In the genomic region with DNA sequence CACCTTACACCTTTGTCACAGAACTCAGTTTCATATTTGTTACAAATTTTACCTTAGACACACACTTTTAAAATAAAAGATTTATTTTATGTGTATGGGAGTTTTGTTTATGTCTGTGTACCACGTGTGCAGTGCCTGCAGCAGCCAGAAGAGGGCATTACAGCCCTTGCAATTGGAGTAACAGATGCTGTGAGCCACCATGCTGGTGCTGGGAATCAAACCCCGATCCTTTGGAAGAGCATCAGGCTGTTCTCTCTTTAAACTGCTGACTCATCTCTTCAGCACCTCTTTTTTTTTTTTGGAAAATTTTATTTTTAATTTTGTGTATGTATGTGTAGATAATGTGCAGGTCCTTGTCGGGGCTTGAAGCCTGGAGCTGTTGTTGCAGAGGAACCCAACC, we compare ENCODE assay signal across 16 mouse cellular contexts. TPM values are rescaled to one million over a fixed set of nuclear protein-coding genes. Genes with fewer than 3 reads are reported as not detected.
DNase-seq lines count a peak whose midpoint lies in the region; ATAC-seq and TF ChIP-seq lines count a peak whose summit lies in the region.
"Had no signal": no experiment of that assay in that cellular context is flagged by ENCODE, and none has a peak within 500 bp of the region (broad histone marks: within the 10 kb centered on the region; RNA-seq: fewer than 3 reads in every experiment).

No protein-coding gene starts in this region.

- ATAC-seq in cerebellum, adult (ENCODE audit: insufficient number of reproducible peaks, low FRiP score, low TSS enrichment), result no peak
- ATAC-seq in liver, embryonic 11.5 days (replicated peaks; ENCODE audit: low FRiP score), result no peak
- ATAC-seq: midbrain, embryonic 15.5 days had no signal

- no peak overlapping the region for H3K27ac ChIP-seq in cerebellum, adult 2 months (ENCODE audit: insufficient read depth, low read length)
- H3K27ac ChIP-seq in liver, adult 2 months (replicated peaks; ENCODE audit: insufficient read depth, low read depth, low read length), result no peak overlapping the region
- no peak overlapping the region for H3K27ac ChIP-seq in liver, embryonic 11.5 days (ENCODE audit: low read depth, low read length)
- H3K27ac ChIP-seq in ES-E14 (ENCODE audit: insufficient read depth, low read depth, low read length, poor library complexity, severe bottlenecking), result no peak overlapping the region
- no peak overlapping the region for H3K27ac ChIP-seq in small intestine, adult 2 months (ENCODE audit: insufficient read depth, low read depth, low read length)
- H3K27ac ChIP-seq: embryonic facial prominence, embryonic 15.5 days; heart, embryonic 15.5 days; kidney, postnatal 0 days; liver, embryonic 15.5 days; midbrain, embryonic 15.5 days; neural tube, embryonic 12.5 days had no signal

- H3K4me3 ChIP-seq in cerebellum, adult 2 months (replicated peaks; ENCODE audit: insufficient read depth, low read depth, low read length), result no peak overlapping the region
- H3K4me3 ChIP-seq in liver, adult 2 months (ENCODE audit: insufficient read depth, low read depth, low read length), result no peak overlapping the region
- no peak overlapping the region for H3K4me3 ChIP-seq in liver, embryonic 11.5 days (ENCODE audit: low read depth, low read length)
- no peak overlapping the region for H3K4me3 ChIP-seq in ES-E14 (ENCODE audit: insufficient read depth in 1 of 2, low read depth in 1 of 2, low read length in 2 of 2, poor library complexity in 1 of 2, severe bottlenecking in 1 of 2)
- no peak overlapping the region for H3K4me3 ChIP-seq in small intestine, adult 2 months (ENCODE audit: low read depth, low read length)
- H3K4me3 ChIP-seq: embryonic facial prominence, embryonic 15.5 days; heart, embryonic 15.5 days; liver, embryonic 15.5 days; midbrain, embryonic 15.5 days; neural tube, embryonic 12.5 days had no signal

- peaks cover 7% of the 10 kb centered on the region; the same call in 1 of the 2 replicates for H3K4me1 ChIP-seq in cerebellum, adult 2 months (ENCODE audit: control insufficient read depth, insufficient read depth, low read length)
- no peaks in the 10 kb centered on the region for H3K4me1 ChIP-seq in liver, adult 2 months (ENCODE audit: control insufficient read depth, insufficient read depth, low read length)
- peaks cover 5% of the 10 kb centered on the region; the same call in 1 of the 2 replicates for H3K4me1 ChIP-seq in liver, embryonic 11.5 days (replicated peaks; ENCODE audit: control insufficient read depth, insufficient read depth, low read length)
- H3K4me1 ChIP-seq in ES-E14 (ENCODE audit: control insufficient read depth in 2 of 2, insufficient read depth in 2 of 2, low read length in 2 of 2, poor library complexity in 1 of 2), result peaks cover 0 to under 1% of the 10 kb centered on the region in 2 experiments; a peak in 1 of 4 replicates
- peaks cover 4% of the 10 kb centered on the region; the same call in 1 of the 2 replicates for H3K4me1 ChIP-seq in small intestine, adult 2 months (ENCODE audit: control insufficient read depth, insufficient read depth, insufficient read length, low read length)

- WGBS in cerebellum, adult 2 months, result 94% methylated on average over 3 of the region's 3 CpGs
- 92% methylated on average over 3 of the region's 3 CpGs for WGBS in liver, adult 2 months
- WGBS in liver, embryonic 11.5 days, result 84% methylated on average over 3 of the region's 3 CpGs
- WGBS in small intestine, adult 2 months, result 97% methylated on average over 3 of the region's 3 CpGs

- TF ChIP-seq POLR2A in cerebellum, adult 2 months (IDR thresholded peaks at IDR 0.05; ENCODE audit: borderline replicate concordance, insufficient read depth, low read length), result no peak
- no peak for TF ChIP-seq POLR2A in liver, adult 2 months (IDR thresholded peaks at IDR 0.05; ENCODE audit: extremely low read depth, insufficient read depth, low read length)
- TF ChIP-seq POLR2A in small intestine, adult 2 months (IDR thresholded peaks at IDR 0.05; ENCODE audit: low read depth, low read length), result no peak

- TF ChIP-seq CTCF in cerebellum, adult 2 months (IDR thresholded peaks at IDR 0.05; ENCODE audit: borderline replicate concordance, insufficient read depth, low read depth, low read length), result 0 out of 2 replicates have a peak, but pooled peaks have one; percentile 4
- TF ChIP-seq CTCF in liver, adult 2 months (IDR thresholded peaks at IDR 0.05; ENCODE audit: low read depth, low read length), result peak; percentile 44
- peak; percentile 26; the same call in 1 of the 2 replicates for TF ChIP-seq CTCF in small intestine, adult 2 months (IDR thresholded peaks at IDR 0.05; ENCODE audit: extremely low read depth, insufficient read length, insufficient replicate concordance, low read depth, low read length)

- peaks cover 20% of the 10 kb centered on the region for H3K36me3 ChIP-seq in liver, adult 2 months (ENCODE audit: control insufficient read depth, insufficient read depth, low read length)
- H3K36me3 ChIP-seq in liver, embryonic 11.5 days (ENCODE audit: control insufficient read depth, insufficient read depth, low read length), result peaks cover 15% of the 10 kb centered on the region; the same call in 1 of the 2 replicates
- H3K36me3 ChIP-seq in ES-E14 (ENCODE audit: control insufficient read depth, insufficient read depth, low read length, poor library complexity, severe bottlenecking), result peaks cover 16% of the 10 kb centered on the region
- peaks cover 48% of the 10 kb centered on the region for H3K36me3 ChIP-seq in small intestine, adult 2 months (ENCODE audit: control insufficient read depth, insufficient read depth, low read length)

- in situ Hi-C loops in ES-E14 (cut with MboI; ENCODE audit: low sequenced_read_pairs in 2 of 2, unreplicated experiment in 2 of 2), result no loop called here

- no peak for DNase-seq in cerebellum, adult 2 months
- DNase-seq in liver, adult 2 months (ENCODE audit: extremely low read depth, low read depth, low spot score), result no peak
- no peak for DNase-seq in liver, embryonic 11.5 days (ENCODE audit: low spot score)
- DNase-seq in ES-E14 (ENCODE audit: low read depth, low spot score) (no peak), adipocyte (ENCODE audit: low spot score) (no peak)
- no peak for DNase-seq in Muller cell, postnatal 12 days (ENCODE audit: inconsistent ontology term)
- DNase-seq: cerebellum, adult 11-12 months; layer of hippocampus, adult 9-11 months had no signal

- no peak overlapping the region for H3K4me2 ChIP-seq in liver, embryonic 11.5 days
- H3K4me2 ChIP-seq: embryonic facial prominence, embryonic 15.5 days; heart, embryonic 15.5 days; liver, embryonic 15.5 days; midbrain, embryonic 15.5 days; neural tube, embryonic 12.5 days had no signal

- H3K9me3 ChIP-seq in liver, embryonic 11.5 days (ENCODE audit: control insufficient read depth, low read length), result no peaks in the 10 kb centered on the region
- no peaks in the 10 kb centered on the region for H3K9me3 ChIP-seq in ES-E14 (ENCODE audit: control insufficient read depth, insufficient read depth, low read depth, low read length)
- H3K9me3 ChIP-seq: embryonic facial prominence, embryonic 15.5 days; heart, embryonic 15.5 days; liver, embryonic 15.5 days; midbrain, embryonic 15.5 days had no signal

- H3K9ac ChIP-seq in liver, adult 2 months (ENCODE audit: low read depth, low read length), result no peak overlapping the region
- no peak overlapping the region for H3K9ac ChIP-seq in liver, embryonic 11.5 days (ENCODE audit: low read depth, low read length)
- no peak overlapping the region for H3K9ac ChIP-seq in ES-E14 (ENCODE audit: insufficient read depth, low read depth, low read length, poor library complexity, severe bottlenecking)
- H3K9ac ChIP-seq: embryonic facial prominence, embryonic 15.5 days; heart, embryonic 15.5 days; liver, embryonic 15.5 days; midbrain, embryonic 15.5 days; neural tube, embryonic 12.5 days had no signal

- H3K79me2 ChIP-seq in liver, adult 2 months (ENCODE audit: control insufficient read depth, insufficient read depth, low read length), result no peaks in the 10 kb centered on the region

- H3K27me3 ChIP-seq in cerebellum, adult 2 months (ENCODE audit: control insufficient read depth, insufficient read depth, low read length), result no peaks in the 10 kb centered on the region
- H3K27me3 ChIP-seq in liver, adult 2 months (ENCODE audit: control insufficient read depth, insufficient read depth, low read length), result no peaks in the 10 kb centered on the region
- H3K27me3 ChIP-seq in liver, embryonic 11.5 days (replicated peaks; ENCODE audit: control insufficient read depth, insufficient read depth, low read length), result no peaks in the 10 kb centered on the region
- no peaks in the 10 kb centered on the region for H3K27me3 ChIP-seq in small intestine, adult 2 months (ENCODE audit: control insufficient read depth, insufficient read depth, low read length)
- H3K27me3 ChIP-seq: embryonic facial prominence, embryonic 15.5 days; heart, embryonic 15.5 days; liver, embryonic 15.5 days; midbrain, embryonic 15.5 days; neural tube, embryonic 12.5 days had no signal

TF ChIP-seq in ES-E14, 5 proteins besides CTCF, POLR2A, EP300 and RAD21:
- TF ChIP-seq CHD2 (IDR thresholded peaks at IDR 0.05; ENCODE audit: low read depth, low read length) (no peak), MAFK (IDR thresholded peaks at IDR 0.05; ENCODE audit: insufficient read depth, low read depth, low read length) (peak; percentile 92), HCFC1 (IDR thresholded peaks at IDR 0.05; ENCODE audit: borderline replicate concordance, insufficient read depth, low read length) (no peak), ZC3H11A (IDR thresholded peaks at IDR 0.05; ENCODE audit: borderline replicate concordance, low read depth, low read length) (no peak)

RNA-seq across cellular contexts. Expression of a gene that starts 6.1 kb away (rescaled TPM):
- 76.8 and 77.5 TPM in 2 replicates for polyA plus RNA-seq in cerebellum, adult 2 months (2012; rRNA removed)
- total RNA-seq in liver, adult 2 months (2014; rRNA removed), result 23.5 and 27.6 TPM in 2 replicates
- 31.8 and 33.4 TPM in 2 replicates for polyA plus RNA-seq in liver, adult 2 months (2012; rRNA removed)
- 35.9 and 37.7 TPM in 2 replicates for polyA plus RNA-seq in liver, embryonic 11.5 days (2014; fragmentation: Nextera tagmentation; extraction: Ambion mirVana)
- 68.6 and 70.6 TPM in 2 replicates for total RNA-seq in ES-E14 (2012; rRNA removed)
- 23.2 and 45.7 TPM in 2 replicates for polyA plus RNA-seq in small intestine, adult 2 months (2012; rRNA removed)

RNA-seq across cellular contexts. Expression of a gene that starts 23.2 kb away (rescaled TPM):
- 57.6 and 59.5 TPM in 2 replicates for polyA plus RNA-seq in cerebellum, adult 2 months (2012; rRNA removed)
- total RNA-seq in liver, adult 2 months (2014; rRNA removed), result 12.0 and 13.4 TPM in 2 replicates
- 17.1 and 18.5 TPM in 2 replicates for polyA plus RNA-seq in liver, adult 2 months (2012; rRNA removed)
- polyA plus RNA-seq in liver, embryonic 11.5 days (2014; fragmentation: Nextera tagmentation; extraction: Ambion mirVana), result 4.7 and 7.8 TPM in 2 replicates
- 0.16 and 0.18 TPM in 2 replicates for total RNA-seq in ES-E14 (2012; rRNA removed)
- polyA plus RNA-seq in small intestine, adult 2 months (2012; rRNA removed), result 0.95 and 1.0 TPM in 2 replicates

RNA-seq across cellular contexts. Expression of a gene that starts 36.7 kb away (rescaled TPM):
- polyA plus RNA-seq in cerebellum, adult 2 months (2012; rRNA removed), result 37.7 and 38.0 TPM in 2 replicates
- total RNA-seq in liver, adult 2 months (2014; rRNA removed), result 10.4 and 12.7 TPM in 2 replicates
- polyA plus RNA-seq in liver, adult 2 months (2012; rRNA removed), result 5.5 and 7.6 TPM in 2 replicates
- polyA plus RNA-seq in liver, embryonic 11.5 days (2014; fragmentation: Nextera tagmentation; extraction: Ambion mirVana), result 8.6 and 10.5 TPM in 2 replicates
- 6.2 and 9.9 TPM in 2 replicates for total RNA-seq in ES-E14 (2012; rRNA removed)
- polyA plus RNA-seq in small intestine, adult 2 months (2012; rRNA removed), result 1.3 and 1.9 TPM in 2 replicates
